Mouse (Mus musculus) embryonic stem cell, embryonic (primary cell): ENCODE results near the gene Ugt1a2.
"Not testable (repeated sequence)": the region's sequence is repeated elsewhere in the genome, so short reads cannot be mapped to it uniquely, and the experiment has no call there.

ENCODE experiments used
- CTCF ChIA-PET, 4 experiments: fragments of 300-600 bp in 2 of 4; fragments of 350-600 bp in 2 of 4; sonication (Branson Sonifier 250); formaldehyde crosslinking; loops; one replicate each; lab custom pipeline; 2022; ENCODE audit warnings: inconsistent platforms in 2 of 4; lab: Charles Lee
- POLR2A ChIA-PET, 4 experiments: fragments of 300-600 bp in 2 of 4; fragments of 350-600 bp in 2 of 4; sonication (Branson Sonifier 250); formaldehyde crosslinking; loops; one replicate each; lab custom pipeline; 2022; ENCODE audit warnings: antibody characterized with exemption in 4 of 4, inconsistent platforms in 1 of 4; lab: Charles Lee

Ugt1a2 gene

DNA sequence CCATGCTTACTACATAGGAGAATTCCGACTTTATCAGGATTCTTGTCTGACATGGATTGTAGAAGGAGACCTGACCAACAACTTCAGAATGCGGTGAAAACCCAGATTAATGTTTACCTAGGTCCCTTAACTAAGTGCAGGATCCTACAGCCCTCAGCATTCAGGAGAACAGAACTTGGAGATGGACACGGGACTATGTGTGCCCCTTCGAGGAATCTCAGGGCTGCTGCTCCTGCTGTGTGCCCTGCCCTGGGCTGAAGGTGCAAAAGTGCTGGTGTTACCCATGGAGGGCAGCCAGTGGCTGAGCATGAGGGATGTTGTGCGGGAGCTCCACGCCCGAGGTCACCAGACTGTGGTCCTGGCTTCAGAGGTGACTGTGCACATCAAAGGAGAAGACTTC, at the start of gene Ugt1a2:
TSS of gene Ugt1a2 (plus strand) at position 146 of the 400 bp plus-strand sequence.
- POLR2A ChIA-PET, result no interaction called here
- CTCF ChIA-PET, result no interaction called here

DNA sequence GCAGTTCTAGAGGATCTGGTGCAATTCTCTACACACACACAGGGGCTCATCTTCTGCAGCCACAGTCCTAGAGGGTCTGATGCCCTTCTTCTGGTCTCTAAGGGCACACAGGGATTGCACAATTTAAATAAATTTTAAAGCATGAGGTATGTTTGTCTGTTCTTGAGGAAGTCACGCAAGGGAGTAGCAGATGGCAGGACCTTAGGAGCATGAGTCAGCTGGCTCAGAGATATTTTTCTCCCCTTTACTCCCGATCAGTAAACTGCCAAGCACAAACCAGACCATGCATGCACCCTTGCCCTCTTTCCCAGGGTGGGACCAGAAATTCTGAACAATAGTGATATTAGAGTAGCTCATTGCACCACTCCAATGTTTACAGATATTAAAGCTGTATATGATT, 42.0 kb upstream of the Ugt1a2 start:
- ChIA-PET CTCF (no interaction called here), POLR2A (no interaction called here)

DNA sequence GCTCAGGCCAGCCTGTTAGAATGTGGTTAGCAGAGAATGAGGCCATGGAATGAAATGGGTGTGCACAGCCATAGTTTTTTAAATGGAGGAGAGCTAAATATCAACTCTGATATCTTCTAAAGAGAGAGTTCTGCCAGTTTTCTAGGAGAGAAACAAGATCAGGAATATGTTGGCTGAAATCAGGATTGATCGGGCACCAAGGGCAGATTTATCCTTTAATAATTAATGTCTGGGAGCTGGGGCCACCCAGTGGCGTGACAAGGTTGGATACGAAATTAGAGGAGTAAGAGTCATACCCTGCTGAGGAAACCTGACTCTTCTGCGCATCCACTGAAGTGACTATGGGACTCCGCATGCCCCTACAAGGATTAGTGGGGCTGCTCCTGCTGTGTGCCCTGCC, 34.7 kb upstream of the Ugt1a2 start, which contains the start of gene Ugt1a5:
TSS of gene Ugt1a5 (plus strand) at position 302 of the 400 bp plus-strand sequence.
- POLR2A ChIA-PET, result interaction anchor here in 1 of 4 experiments (1.3 kb wide), 1 partner anchor 10 kb away, joined by 4 read pairs; no protein-coding TSS in a partner anchor
- CTCF ChIA-PET, result no interaction called here

DNA sequence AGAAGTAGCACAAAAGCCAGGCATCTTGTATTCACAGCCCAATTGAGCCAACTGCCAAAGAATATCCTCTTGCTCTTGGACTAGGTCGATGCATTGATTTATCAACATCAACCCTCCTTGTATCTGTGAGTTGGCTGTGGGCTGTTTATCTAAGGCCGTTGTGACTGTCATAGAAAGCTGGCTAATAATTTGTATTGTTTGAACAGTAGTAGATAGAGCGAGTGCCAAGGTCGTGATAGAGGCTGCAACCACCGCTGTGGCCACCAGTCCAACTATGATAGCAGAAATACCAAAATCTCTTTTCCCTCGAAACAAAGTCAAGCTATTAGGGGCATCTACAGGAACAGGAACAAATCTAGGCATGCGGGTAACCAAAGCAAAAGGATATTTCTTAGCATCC, 28.2 kb upstream of the Ugt1a2 start:
- CTCF ChIA-PET, POLR2A ChIA-PET: not testable (repeated sequence)

DNA sequence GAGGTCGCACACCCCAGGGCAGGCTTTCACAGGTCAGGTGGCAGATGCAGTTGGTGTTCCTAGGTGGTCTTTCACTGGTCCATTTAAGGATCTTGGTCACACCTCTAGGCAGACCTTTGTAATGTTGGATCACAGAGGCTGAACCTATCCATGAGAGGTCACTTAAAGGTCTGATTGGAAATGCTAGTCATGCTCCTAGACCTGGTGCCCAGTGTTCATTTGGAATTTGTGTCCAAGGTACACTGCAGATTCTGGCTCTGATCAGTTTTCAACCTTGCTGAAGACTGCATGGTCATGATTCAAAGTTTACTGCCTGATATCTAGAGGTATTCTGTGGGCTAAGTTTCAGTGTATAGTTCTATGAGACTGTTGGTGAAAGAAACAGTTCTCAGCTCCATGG, 20.7 kb upstream of the Ugt1a2 start:
- CTCF ChIA-PET, result no interaction called here
- POLR2A ChIA-PET, result no interaction called here

DNA sequence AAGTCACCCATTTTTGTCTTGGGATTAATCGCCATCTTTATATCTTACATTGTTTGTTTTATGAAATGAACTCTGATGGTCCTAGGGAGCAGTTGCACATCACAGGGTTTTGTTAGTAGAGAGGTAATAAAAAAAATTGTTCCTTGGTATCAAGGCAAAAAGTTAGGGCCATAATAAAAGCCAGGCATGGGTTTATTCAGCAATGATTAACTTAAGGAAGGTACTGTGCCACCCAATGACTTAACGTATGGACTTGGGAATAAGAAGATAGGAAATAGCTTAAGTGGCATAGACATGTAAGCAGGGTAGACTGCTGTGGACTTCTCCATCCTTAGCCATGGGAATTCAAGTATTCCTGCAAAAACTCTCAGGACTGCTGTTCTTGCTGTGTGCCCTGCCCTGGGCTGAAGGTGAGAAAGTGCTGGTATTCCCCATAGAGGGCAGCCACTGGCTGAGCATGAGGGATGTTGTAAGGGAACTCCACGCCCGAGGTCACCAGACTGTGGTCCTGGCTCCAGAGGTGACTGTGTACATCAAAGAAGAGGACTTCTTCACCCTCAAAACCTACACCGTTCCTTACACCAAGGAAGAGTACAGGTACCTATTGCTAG, 14.0 kb upstream of the Ugt1a2 start:
- POLR2A ChIA-PET, result no interaction called here
- CTCF ChIA-PET, result no interaction called here

DNA sequence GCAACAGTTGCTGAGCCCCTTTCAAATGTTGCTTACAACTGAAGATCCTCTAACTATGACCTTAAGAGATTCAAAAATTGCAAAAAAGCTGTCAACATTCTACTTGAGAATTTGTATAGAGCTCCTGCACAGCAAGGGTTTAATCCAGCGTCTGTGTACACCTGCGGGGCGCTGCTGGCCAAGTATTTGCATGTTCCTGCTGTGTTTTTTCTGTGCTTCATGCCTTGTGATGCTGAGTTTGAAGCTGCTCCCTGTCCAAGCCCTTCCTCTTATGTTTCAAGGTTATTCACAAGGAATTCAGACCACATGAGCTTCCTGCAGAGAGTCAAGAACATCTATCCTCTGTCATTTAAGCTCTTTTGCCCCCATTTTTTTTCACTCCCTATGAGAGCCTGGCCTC, 8.3 kb upstream of the Ugt1a2 start:
- ChIA-PET POLR2A (no interaction called here), CTCF (no interaction called here)

DNA sequence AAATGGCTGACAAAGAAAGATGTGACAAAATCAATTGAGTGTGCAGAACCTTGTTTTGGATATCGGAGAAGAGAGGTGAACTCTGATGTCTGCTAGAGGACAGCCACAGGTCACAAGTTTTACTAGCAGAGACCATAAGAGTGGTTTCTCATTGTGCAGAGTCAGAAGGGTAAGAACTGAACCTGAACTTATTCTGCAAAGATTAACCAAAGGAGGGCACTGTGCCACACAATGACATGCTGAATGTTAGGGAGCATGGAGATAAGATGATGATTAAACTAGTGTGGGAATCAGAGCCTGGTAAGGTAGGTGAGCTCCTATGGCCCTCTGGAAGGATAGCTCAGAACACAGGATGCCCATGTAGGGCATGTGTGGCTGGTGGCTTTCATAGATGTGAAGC, 4.7 kb upstream of the Ugt1a2 start:
- POLR2A ChIA-PET, result interaction anchor here in 1 of 4 experiments (0.6 to 1.0 kb wide), 2 partner anchors 63 to 388 kb away, joined by 3 read pairs; no protein-coding TSS in a partner anchor
- CTCF ChIA-PET, result no interaction called here

DNA sequence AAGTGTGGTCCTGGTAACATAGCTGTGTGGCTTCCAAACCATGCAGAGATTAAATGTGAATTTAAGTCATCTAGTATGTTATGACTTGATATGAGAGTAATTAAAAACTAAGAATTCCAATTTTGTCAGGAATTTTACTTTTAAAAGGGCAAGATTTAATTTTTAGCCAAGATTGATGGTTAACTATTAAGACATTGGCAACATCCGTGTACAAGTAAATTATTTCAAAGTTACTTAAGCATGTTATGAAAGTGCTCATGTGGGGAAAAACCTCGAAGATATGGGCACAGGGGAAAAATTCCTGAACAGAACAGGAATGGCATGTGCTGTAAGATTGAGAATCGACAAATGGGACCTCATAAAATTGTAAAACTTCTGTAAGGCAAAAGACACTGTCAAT, 3.0 kb upstream of the Ugt1a2 start:
- POLR2A ChIA-PET, result no interaction called here

DNA sequence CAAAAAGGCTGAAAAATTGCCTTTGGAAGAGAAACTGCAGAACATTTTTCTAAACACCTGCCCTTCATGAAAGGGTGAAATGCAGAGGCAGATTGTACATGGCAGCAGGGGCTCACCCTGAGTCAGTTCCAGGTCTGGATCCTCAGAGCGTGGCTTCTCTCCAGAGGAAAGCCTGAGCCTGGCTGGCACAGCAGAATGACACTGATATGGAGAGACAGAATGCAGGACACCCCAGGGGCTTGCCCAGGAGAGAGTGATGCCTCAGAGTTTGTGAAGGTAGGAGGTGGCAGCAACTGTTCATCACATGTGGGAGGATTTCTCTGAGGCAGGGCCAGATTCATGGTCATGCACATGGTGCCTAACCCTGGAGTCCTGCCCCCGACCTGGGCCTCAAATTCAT, 405 bp upstream of the Ugt1a2 start:
- CTCF ChIA-PET, result no interaction called here
- POLR2A ChIA-PET, result no interaction called here

More for the DNA sequence above, 3.0 kb upstream of the Ugt1a2 start:
- CTCF ChIA-PET, result no interaction called here

DNA sequence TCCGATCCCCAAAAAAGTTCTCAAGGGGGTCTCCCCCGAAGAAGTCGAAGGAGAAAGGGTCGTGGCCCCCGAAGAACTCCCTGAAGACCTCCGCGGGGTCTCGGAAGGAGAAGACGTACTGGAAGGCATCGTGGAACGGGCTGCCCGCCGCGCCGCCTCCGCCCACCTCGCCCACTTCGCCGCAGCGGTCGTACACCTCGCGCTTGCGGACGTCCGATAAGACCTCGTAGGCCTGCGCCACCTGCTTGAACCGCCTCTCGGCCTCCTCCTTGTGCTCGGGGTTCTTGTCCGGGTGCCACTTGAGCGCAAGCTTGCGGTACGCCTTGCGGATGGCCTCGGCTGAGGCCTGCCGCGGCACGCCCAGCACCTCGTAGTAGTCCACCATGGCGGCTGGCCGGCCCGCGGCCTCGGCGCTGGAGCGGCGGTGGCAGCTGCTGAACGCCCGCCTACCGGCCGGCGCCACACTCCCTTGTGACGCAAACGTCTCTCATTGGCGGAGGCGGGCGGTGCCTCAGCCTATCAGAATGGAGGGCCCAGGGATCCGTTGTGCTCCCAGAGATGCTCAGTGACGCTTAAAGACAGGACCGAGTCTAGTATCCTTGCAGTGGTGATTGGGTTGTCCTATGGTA, 5.0 kb downstream of the Ugt1a2 start, which contains the start of gene Dnajb3:
TSS of gene Dnajb3 (minus strand) at position 489 of the 629 bp plus-strand sequence.
- CTCF ChIA-PET, result no interaction called here
- POLR2A ChIA-PET, result no interaction called here

DNA sequence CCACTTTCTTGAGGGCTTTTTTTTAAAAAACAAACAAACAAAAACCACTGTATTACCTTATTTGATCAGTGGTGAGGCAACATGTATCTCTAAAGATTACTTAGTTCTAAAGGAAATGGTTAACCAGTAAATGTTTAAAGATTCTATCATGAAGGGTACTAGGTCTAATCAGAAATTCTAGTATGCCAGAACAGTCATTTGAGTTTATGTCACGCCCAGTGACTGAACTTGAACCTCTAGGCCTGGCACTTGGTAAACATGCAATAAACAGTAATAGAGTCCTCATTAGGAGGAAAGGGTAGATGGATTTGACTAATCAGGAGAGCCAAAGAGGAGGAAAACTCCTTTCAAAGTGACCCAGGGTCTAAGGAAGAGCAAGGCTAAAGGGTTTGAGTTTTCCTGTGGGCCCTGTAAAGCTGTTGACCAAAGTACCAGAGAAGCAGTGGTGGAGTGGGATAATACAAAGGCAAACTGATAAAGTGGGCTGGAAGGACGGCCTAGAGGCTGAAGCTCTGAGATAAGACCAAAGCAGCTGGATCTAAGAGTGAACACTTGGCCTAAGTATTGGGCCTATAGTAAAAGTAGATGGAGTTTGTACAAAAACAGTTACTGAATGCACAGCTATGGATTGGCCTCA, 6.6 kb downstream of the Ugt1a2 start:
- POLR2A ChIA-PET, result no interaction called here

DNA sequence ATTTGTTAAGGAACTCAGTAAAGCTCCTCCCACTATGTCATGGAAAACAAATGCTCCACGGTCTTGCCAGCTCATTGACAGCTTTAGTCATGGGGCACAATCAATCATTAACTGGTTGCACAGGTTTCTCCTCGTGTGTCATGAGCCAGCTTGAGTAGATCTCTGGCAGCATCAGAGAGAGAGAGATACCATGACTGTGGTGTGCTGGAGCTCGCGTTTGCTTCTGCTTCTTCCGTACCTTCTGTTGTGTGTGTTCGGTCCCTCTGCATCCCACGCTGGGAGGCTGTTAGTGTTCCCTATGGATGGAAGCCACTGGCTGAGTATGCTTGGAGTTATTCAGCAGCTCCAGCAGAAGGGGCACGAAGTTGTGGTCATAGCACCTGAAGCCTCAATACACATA, 11.4 kb downstream of the Ugt1a2 start, which contains the start of gene Ugt1a1:
TSS of gene Ugt1a1 (plus strand) at position 148 of the 400 bp plus-strand sequence.
- CTCF ChIA-PET, result interaction anchor here in 2 of 4 experiments (1.6 to 2.5 kb wide), 2 partner anchors 74 kb away, joined by 4 to 12 read pairs; no protein-coding TSS in a partner anchor
- POLR2A ChIA-PET, result interaction anchor here in 1 of 4 experiments (1.1 to 1.6 kb wide), 3 partner anchors 12 to 66 kb away, joined by 3 to 4 read pairs (median 4); no protein-coding TSS in a partner anchor

More for the DNA sequence above, 6.6 kb downstream of the Ugt1a2 start:
- CTCF ChIA-PET, result no interaction called here

DNA sequence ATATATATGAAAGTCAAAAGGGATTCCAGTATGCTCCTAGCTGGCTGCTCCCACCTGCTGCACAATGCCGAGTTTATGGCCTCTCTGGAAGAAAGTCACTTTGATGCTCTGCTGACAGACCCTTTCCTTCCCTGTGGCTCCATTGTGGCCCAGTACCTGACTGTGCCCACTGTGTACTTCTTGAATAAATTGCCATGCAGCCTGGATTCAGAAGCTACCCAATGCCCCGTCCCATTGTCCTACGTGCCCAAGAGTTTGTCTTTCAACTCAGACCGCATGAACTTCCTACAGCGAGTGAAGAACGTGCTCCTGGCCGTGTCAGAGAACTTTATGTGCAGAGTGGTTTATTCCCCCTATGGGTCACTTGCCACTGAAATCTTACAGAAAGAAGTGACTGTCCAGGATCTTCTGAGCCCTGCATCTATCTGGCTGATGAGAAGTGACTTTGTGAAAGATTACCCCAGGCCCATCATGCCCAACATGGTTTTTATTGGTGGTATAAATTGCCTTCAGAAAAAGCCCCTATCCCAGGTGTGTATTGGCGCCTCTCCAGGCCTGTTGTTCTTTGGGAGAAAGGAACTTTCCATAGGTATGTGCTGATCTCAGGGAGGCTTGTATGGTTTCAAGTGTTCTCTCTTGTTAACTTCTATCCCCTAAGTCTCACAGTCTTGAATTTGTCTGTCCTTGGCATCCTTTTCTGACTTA, 12.1 kb downstream of the Ugt1a2 start:
- ChIA-PET POLR2A (interaction anchor here in 1 of 4 experiments (1.1 to 1.6 kb wide), 3 partner anchors 12 to 66 kb away, joined by 3 to 4 read pairs (median 4); no protein-coding TSS in a partner anchor), CTCF (interaction anchor here in 3 of 4 experiments (1.0 to 2.5 kb wide), 4 partner anchors 73 to 77 kb away, joined by 4 to 12 read pairs (median 5); no protein-coding TSS in a partner anchor)

DNA sequence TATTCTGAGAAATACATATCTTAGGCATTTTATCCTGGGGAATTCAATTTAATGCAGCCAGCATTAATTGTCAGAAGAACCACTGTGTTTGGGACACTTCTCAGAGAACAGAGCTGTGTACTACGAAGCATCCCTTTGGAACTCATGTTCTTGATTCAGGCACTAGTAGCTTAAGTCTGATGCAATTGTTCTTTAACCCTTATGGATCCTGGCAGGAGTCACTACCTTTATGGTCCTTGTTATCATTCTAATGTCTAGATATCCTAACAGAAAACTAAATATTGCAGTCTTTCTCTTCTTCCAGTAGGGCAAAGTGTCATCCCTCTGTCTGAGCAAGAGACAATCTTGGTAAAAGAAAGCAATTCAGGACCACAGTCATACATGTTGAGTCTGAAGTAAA, 12.7 kb downstream of the Ugt1a2 start:
- CTCF ChIA-PET, result interaction anchor here in 3 of 4 experiments (0.6 to 2.5 kb wide), 4 partner anchors 73 to 1611 kb away, joined by 3 to 12 read pairs (median 5); no protein-coding TSS in a partner anchor
- POLR2A ChIA-PET, result interaction anchor here in 1 of 4 experiments (1.6 kb wide), 1 partner anchor 11 kb away, joined by 3 read pairs; no protein-coding TSS in a partner anchor

DNA sequence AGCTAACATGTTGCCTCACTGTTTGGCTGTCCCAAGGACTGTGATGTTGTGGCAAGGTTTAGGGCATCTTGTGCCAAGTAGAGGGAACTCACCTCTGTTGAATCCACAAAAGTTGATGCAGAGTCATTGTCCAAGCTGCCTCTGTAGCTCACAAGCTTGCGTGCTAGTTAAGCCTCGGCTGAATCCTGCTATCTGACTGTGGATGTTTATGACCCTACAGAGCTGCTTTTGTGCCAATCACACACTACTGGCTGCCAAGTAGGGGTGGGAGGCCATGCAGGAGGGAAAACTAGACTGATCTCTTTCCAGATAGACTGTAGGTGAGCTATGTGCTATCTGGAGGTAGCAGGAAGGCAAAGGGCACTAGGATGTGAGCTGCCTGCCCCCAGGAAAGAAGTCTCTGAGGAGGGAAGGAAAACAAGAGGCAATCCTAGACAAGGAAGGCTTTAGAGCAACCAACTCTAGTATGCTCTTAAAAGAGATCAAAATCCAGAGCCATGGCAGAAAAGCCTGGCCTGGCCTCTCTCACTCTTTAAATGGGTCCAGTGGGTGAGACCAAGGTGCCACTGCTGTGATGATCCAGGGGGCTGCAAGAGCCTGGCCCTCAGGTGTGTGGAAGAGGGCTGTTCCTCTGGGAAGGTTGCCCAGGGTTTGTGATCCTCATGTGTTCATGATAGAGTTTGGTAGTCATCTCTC, 13.5 kb downstream of the Ugt1a2 start:
- CTCF ChIA-PET, result interaction anchor here in 3 of 4 experiments (0.6 to 2.5 kb wide), 5 partner anchors 72 to 1610 kb away, joined by 3 to 12 read pairs (median 5); no protein-coding TSS in a partner anchor
- POLR2A ChIA-PET, result no interaction called here

DNA sequence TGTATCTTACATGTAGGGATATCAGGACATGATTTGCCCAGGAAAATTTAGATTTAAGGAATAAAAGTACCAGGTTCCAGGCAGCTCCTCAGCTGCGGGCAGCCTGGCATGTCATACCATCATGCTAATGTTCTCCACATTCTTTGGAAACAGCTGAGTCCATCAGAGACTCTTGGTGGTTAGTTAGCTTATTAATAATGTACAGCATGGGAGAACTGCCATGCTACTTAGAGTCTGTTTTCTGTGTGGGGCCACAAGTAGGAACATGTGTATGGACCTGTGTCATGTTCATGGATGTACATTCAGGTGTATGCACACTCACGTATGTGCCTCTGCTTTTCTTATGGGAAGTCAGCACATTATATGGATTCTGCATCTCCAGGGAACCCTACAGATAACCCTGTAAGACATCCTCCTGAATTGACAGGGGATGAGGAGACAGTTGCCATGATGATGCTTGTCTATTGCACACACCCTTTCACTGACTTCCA, 14.1 kb downstream of the Ugt1a2 start:
- ChIA-PET CTCF (interaction anchor here in 1 of 4 experiments (0.6 kb wide), 1 partner anchor 73 kb away, joined by 3 read pairs; no protein-coding TSS in a partner anchor), POLR2A (no interaction called here)
